Mouse (Mus musculus): ENCODE data around the gene Snrpc. TPM values are rescaled to one million over a fixed set of nuclear protein-coding genes. Genes with fewer than 3 reads are reported as not detected.
"Not testable (repeated sequence)": the region's sequence is repeated elsewhere in the genome, so short reads cannot be mapped to it uniquely, and the experiment has no call there.

Snrpc gene
- 413 and 428 TPM in 2 replicates for polyA plus RNA-seq (2016; fragmentation: Nextera tagmentation; extraction: Ambion mirVana)

DNA sequence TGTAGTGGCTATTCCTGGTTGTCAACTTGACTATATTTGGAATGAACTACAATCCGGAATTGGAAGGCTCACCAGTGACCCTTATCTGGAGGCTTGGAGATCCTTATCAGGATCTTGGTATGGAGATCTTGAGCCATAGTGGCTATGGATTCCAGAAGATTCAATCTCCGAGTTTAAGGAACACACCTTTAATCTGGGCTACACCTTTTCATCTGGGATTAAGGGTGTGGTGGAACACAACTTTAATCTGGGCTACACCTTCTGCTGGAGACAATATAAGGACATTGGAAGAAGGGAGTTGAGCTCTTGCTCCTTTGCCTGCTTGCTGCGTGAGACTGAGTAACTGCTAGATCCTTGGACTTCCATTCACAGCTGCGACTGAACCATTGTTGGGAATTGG, at the start of gene Snrpc:
TSS of gene Snrpc (plus strand) at position 301 of the 400 bp plus-strand sequence.
- DNase-seq (ENCODE audit: extremely low spot score, low spot score); H3K4me3 ChIP-seq; H3K27ac ChIP-seq; H3K27me3 ChIP-seq (ENCODE audit: poor library complexity, severe bottlenecking); H3K9me3 ChIP-seq: not testable (repeated sequence)
- 86% methylated on average over 4 of the region's 4 CpGs for WGBS
- H3K4me1 ChIP-seq = peaks cover 18% of the 10 kb centered on the region
- H3K36me3 ChIP-seq (replicated peaks) = peaks cover 11% of the 10 kb centered on the region

DNA sequence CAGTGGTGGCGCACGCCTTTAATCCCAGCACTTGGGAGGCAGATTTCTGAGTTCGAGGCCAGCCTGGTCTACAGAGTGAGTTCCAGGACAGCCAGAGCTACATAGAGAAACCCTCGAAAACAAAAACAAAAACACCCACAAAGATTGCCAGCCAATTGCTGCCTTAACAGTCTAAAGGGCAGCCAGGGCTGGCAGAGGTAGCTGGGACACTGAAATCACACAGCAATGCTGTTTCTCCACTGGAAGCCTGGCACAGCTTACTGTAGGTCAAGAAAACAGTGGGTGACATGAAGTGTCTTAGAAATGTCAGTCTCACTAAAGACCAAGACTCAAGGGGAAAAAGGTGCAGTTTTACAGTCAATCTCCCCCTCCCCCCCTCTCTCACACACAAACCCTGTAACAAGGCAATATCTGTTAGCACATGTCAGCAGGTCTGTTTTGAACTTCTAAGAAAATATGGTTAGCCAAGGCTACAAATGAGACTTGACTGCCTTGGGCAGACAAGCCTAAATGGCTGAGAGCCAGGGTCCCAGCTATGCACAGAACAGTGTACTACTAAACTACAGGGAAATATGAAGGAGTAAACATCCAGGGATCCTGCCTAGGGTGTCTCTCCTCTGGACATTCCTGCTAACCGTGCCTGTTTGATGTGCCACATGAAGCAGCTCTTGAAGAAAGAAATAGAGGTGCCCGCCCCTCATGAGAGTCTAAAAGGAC, 49.3 kb upstream of the Snrpc start:
- Histone ChIP-seq H3K4me1 (no peaks in the 10 kb centered on the region), H3K27ac (no peak overlapping the region), H3K4me3 (no peak overlapping the region), H3K9me3 (no peaks in the 10 kb centered on the region), H3K36me3 (replicated peaks) (peaks cover 54% of the 10 kb centered on the region), H3K27me3 (ENCODE audit: poor library complexity, severe bottlenecking) (no peaks in the 10 kb centered on the region)
- WGBS = 91% methylated on average over 6 of the region's 6 CpGs
- no peak for DNase-seq (ENCODE audit: extremely low spot score, low spot score)

DNA sequence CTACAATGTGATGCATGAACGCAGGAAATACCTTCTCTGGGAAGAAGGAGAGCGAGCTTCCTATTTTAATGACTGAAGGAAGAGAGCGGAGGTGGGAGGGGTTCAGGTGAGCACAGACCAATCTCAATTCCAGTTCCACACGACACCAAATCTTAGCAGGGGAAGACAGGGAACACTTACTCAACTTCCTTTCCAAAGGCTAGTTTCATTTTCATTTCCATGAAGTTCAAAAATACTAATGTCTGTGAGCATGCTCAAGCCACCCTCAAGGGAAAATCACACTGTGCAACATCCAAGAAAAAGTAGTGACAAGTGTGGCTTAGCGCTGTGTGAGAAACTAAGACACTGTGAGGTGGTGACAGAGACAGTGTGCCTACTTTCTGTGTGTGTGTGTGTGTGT, 47.9 kb upstream of the Snrpc start:
- WGBS = 92% methylated on average over 5 of the region's 5 CpGs
- Histone ChIP-seq H3K36me3 (replicated peaks) (peaks cover 46% of the 10 kb centered on the region), H3K9me3 (no peaks in the 10 kb centered on the region), H3K4me1 (no peaks in the 10 kb centered on the region), H3K4me3 (no peak overlapping the region), H3K27me3 (ENCODE audit: poor library complexity, severe bottlenecking) (no peaks in the 10 kb centered on the region), H3K27ac (no peak overlapping the region)
- DNase-seq (ENCODE audit: extremely low spot score, low spot score) = no peak

DNA sequence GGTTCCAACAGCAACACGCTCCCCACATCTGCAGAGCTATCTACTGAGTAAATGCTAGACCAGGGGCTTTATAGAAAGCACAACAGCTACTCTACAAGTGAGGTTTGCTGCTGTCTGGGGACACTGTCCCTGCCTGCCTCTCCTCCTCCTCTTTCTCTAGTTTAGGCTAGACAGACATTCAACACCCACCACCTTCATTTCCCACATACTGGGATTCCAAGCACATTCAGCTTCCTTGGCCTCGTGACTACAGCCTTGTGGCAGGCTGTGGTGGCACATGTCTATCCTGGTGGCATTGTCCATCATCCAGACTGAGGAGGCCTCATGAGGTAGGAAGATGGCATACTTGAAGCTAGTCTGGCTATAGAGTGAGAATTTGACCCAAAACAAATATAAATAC, 47.0 kb upstream of the Snrpc start:
- Histone ChIP-seq H3K27me3 (ENCODE audit: poor library complexity, severe bottlenecking) (no peaks in the 10 kb centered on the region), H3K36me3 (replicated peaks) (peaks cover 36% of the 10 kb centered on the region), H3K4me1 (no peaks in the 10 kb centered on the region), H3K4me3 (no peak overlapping the region), H3K9me3 (no peaks in the 10 kb centered on the region), H3K27ac (no peak overlapping the region)
- DNase-seq (ENCODE audit: extremely low spot score, low spot score) = no peak
- 96% methylated on average over 2 of the region's 2 CpGs for WGBS

DNA sequence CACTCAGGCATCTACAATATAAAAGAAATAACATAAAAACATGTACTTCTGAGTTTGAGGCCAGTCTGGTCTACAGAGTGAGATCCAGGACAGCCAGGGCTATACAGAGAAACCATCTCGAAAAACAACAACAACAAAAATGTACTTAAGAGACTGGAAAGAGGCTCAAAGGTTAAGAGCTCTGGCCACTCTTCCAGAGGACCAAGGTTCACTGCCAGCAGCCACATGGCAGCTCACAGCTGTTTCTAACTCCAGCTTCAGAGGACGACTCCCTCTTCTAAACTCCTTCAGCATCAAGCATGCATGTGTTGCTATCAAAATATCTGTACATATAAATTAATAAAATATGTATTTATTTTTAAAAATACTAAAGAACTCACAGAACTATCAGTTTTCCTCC, 46.4 kb upstream of the Snrpc start:
- no peaks in the 10 kb centered on the region for H3K9me3 ChIP-seq
- H3K27ac ChIP-seq = no peak overlapping the region
- peaks cover 4% of the 10 kb centered on the region for H3K4me1 ChIP-seq
- H3K4me3 ChIP-seq = no peak overlapping the region
- no peak for DNase-seq (ENCODE audit: extremely low spot score, low spot score)
- H3K27me3 ChIP-seq (ENCODE audit: poor library complexity, severe bottlenecking) = no peaks in the 10 kb centered on the region
- H3K36me3 ChIP-seq (replicated peaks) = peaks cover 32% of the 10 kb centered on the region
- 85% methylated on average over 2 of the region's 2 CpGs for WGBS

DNA sequence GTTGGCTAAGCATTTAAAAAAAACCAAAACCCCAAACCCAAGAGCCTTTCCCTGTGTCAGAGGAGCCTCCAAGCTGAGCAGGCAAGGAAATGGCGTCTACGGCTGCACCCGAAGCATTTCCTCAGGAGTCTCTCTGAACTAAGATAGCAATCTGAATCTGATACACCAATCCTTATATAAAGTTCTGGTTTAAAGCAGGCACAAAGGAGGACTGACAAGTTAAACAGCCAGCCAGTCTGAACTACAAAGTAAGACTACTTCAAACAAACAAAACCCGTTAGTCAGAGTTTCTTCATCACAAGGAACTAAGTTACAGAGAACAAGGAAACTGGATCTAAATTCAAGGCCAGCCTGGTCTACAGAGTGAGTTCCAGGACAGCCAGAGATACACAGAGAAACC, 45.4 kb upstream of the Snrpc start:
- peaks cover 32% of the 10 kb centered on the region for H3K36me3 ChIP-seq (replicated peaks)
- H3K4me1 ChIP-seq = peaks cover 13% of the 10 kb centered on the region
- no peak overlapping the region for H3K4me3 ChIP-seq
- WGBS = 92% methylated on average over 4 of the region's 4 CpGs
- H3K27me3 ChIP-seq (ENCODE audit: poor library complexity, severe bottlenecking) = no peaks in the 10 kb centered on the region
- H3K9me3 ChIP-seq = no peaks in the 10 kb centered on the region
- no peak for DNase-seq (ENCODE audit: extremely low spot score, low spot score)
- no peak overlapping the region for H3K27ac ChIP-seq

DNA sequence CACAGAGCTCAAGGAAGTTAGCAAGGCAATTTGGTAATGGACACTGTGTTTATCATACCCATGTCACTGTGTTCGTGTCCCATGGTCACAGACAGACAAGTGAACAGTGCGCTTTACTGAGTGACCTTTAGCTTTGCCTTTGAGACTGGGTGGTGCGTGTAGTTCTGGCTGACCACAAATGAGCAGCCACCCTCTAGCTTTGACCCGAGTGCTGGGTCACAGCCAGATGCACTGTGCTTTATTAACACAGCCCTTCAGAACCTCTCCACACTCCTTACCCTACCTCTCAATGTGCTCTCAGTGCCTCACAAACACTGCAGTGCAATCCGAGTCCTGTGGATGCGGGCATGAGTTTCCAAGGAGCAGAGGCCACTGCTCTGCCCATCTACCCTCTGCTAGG, 44.8 kb upstream of the Snrpc start:
- no peak for DNase-seq (ENCODE audit: extremely low spot score, low spot score)
- Histone ChIP-seq H3K27ac (no peak overlapping the region), H3K27me3 (ENCODE audit: poor library complexity, severe bottlenecking) (no peaks in the 10 kb centered on the region), H3K9me3 (no peaks in the 10 kb centered on the region), H3K4me3 (no peak overlapping the region), H3K4me1 (peaks cover 20% of the 10 kb centered on the region), H3K36me3 (replicated peaks) (peaks cover 32% of the 10 kb centered on the region)
- WGBS = 90% methylated on average over 6 of the region's 6 CpGs

DNA sequence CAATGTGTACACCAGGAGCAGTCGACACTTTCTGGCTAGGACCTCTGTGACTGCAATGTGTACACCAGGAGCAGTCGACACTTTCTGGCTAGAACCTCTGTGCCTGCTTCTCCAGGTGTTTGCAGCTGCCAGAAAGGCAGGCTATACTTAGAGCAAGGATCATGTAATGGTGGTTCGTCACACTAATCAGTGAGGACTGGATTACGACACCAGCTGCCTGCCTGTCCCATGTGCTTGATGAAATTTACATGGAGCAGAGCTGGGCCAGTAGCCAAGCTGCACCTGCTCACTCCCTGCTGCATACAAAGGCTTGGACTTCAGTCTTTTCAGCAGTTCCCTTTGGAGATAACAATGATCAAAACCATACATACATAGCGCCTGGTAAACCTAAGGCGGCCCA, 41.2 kb upstream of the Snrpc start:
- H3K36me3 ChIP-seq (replicated peaks) = peaks cover 16% of the 10 kb centered on the region
- 84% methylated on average over 6 of the region's 6 CpGs for WGBS
- H3K27ac ChIP-seq = peak overlapping the region; percentile 79
- H3K9me3 ChIP-seq = no peaks in the 10 kb centered on the region
- H3K4me3 ChIP-seq = no peak overlapping the region
- H3K27me3 ChIP-seq (ENCODE audit: poor library complexity, severe bottlenecking) = no peaks in the 10 kb centered on the region
- no peak for DNase-seq (ENCODE audit: extremely low spot score, low spot score)
- H3K4me1 ChIP-seq = peaks cover 45% of the 10 kb centered on the region

DNA sequence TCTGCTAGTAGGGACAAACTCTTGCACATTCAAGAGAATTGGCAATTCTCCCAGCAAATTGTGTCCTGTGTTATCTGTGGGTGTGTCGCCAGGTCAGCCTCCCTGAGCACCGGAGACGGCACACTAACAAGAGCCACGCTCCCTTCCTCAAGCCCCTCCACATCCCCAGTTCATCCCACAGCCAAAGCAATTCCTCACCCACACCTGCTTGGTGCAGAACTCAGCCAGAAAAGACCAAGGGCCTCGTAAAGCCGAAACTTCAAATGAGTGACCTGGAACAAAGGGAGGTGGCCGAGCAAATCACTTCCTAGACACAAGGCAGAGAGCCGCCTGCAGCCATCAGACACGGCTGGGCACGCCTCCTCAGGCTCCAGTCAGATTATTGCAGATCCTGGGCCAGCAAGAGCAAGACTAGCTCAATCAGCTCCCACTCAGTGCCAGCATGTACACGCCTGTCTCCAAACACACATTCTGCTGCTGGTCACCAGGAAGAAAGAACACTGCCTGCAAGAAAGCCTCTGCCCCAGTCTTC, 40.5 kb upstream of the Snrpc start:
- H3K9me3 ChIP-seq = no peaks in the 10 kb centered on the region
- peaks cover 45% of the 10 kb centered on the region for H3K4me1 ChIP-seq
- 45% methylated on average over 11 of the region's 11 CpGs for WGBS
- H3K36me3 ChIP-seq (replicated peaks) = peaks cover 16% of the 10 kb centered on the region
- peak overlapping the region; percentile 79 for H3K27ac ChIP-seq
- peak; percentile 40 for DNase-seq (ENCODE audit: extremely low spot score, low spot score)
- peak overlapping the region; percentile 21; the same call in 1 of the 2 replicates for H3K4me3 ChIP-seq
- no peaks in the 10 kb centered on the region for H3K27me3 ChIP-seq (ENCODE audit: poor library complexity, severe bottlenecking)

DNA sequence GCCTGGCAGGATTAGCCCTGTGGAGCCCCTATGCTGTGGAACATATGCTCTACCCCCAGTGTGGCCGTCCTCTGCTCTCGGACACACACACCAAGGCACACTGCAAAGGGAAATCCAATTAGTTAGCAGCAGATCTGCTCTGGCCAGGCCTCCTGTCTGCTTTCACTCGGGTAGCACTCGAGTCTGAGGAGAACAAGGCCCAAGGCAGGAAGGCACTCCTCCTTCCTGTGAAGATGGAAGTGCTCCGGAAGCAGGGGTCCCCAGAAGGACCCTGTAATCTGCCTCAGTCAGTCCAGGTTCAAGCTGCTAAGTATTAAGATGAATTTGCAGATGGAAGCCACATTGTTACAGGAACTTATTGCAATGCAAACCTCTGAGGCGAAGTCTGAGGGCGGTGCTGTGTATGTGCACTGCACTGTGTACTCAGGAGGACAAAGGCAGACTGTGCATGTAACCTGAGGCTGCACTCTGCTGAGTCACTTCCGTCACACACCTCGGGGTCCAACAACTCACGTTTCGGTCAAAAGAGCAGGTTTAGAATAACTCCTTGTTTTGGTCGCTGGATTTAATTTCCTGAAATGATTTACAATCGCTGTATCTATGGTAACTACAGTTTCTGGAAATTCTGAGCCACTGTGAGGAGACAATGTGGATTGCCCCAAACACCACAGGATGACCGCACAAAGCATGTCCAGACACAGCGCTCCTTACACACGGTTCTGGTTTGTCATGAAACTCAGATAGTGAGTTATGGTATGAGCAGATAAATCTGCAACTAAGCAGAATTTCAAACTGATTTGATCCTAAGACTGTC, 38.0 kb upstream of the Snrpc start:
- peaks cover 45% of the 10 kb centered on the region for H3K4me1 ChIP-seq
- 56% methylated on average over 16 of the region's 16 CpGs for WGBS
- H3K36me3 ChIP-seq (replicated peaks) = 0 out of 2 replicates have a peak, but pooled peaks cover 2% of the 10 kb centered on the region

DNA sequence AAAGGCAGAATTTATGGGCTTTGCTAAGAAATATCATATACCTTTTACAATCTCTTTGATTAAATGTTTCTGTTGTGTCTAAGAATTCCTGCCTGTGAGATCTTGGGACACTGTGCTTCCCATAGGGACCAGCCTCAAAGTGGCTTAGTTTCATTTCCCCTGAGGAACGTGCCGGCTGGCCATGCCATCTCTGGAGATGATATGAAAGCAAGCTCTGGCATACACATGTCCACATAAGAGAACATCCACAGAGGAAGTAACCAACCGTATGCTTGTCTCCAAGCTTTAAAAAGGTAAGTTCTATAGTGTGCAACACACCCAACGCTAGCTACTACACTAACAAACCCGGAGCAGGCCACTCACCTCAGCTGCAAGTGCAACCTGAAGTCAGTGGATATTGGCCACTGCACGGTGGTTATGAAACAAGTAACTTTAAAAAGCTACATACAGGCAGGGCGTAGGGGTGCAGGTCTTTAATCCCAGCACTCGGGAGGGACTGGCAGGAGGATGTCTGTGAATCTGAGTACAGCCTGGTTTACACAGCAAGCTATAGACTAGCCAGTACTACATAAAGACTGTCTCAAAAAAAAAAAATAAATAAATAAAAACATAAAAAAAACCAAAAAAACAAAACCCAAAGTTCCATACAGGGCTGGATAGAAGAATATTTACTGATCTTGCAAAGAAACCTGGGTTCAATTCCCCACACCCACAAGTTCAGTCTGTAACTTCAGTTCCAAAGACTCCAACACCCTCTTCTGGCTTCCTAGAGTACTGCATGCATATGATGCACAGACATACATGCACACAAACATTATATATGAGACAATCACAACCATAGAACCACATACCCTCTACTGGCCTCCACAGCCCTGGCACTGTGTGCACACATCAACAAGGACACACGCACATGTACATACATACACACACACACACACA, 37.0 kb upstream of the Snrpc start:
- no peak overlapping the region for H3K4me3 ChIP-seq

More for the DNA sequence above, 38.0 kb upstream of the Snrpc start:
- DNase-seq (ENCODE audit: extremely low spot score, low spot score) = peak; percentile 38
- Histone ChIP-seq H3K4me3 (peak overlapping the region; percentile 0; the same call in 1 of the 2 replicates), H3K9me3 (no peaks in the 10 kb centered on the region), H3K27ac (peak overlapping the region; percentile 79), H3K27me3 (ENCODE audit: poor library complexity, severe bottlenecking) (no peaks in the 10 kb centered on the region)

DNA sequence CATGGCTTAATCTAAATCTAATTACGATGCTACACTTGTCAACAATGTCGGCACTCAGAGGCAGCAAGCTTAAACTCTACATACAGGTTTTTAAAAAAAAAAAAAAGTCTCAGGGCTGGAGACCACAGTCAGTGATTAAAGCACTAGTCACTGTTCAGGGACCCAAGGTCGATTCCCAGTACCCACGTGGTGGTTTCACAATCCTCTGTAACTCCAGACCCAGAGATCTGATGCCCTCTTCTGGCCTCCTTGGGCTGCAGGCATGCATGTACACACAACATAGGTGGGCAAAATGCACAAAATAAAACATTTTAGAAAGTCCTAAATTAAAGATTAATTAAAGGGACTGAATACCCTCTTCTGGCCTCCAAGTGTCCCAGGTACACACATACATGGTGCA, 34.2 kb upstream of the Snrpc start:
- H3K4me1 ChIP-seq = peaks cover 19% of the 10 kb centered on the region
- no peaks in the 10 kb centered on the region for H3K27me3 ChIP-seq (ENCODE audit: poor library complexity, severe bottlenecking)
- H3K4me3 ChIP-seq = no peak overlapping the region
- no peak overlapping the region for H3K27ac ChIP-seq
- DNase-seq (ENCODE audit: extremely low spot score, low spot score) = no peak
- 0 out of 2 replicates have a peak, but pooled peaks cover 2% of the 10 kb centered on the region for H3K36me3 ChIP-seq (replicated peaks)
- 82% methylated on average over 4 of the region's 4 CpGs for WGBS
- no peaks in the 10 kb centered on the region for H3K9me3 ChIP-seq

More for the DNA sequence above, 37.0 kb upstream of the Snrpc start:
- no peak for DNase-seq (ENCODE audit: extremely low spot score, low spot score)
- Histone ChIP-seq H3K9me3 (no peaks in the 10 kb centered on the region), H3K36me3 (replicated peaks) (0 out of 2 replicates have a peak, but pooled peaks cover 2% of the 10 kb centered on the region), H3K4me1 (peaks cover 45% of the 10 kb centered on the region), H3K27me3 (ENCODE audit: poor library complexity, severe bottlenecking) (no peaks in the 10 kb centered on the region), H3K27ac (peak overlapping the region; percentile 79; the same call in 1 of the 2 replicates)
- 85% methylated on average over 9 of the region's 9 CpGs for WGBS
